Mouse (Mus musculus) liver, embryonic 14.5 days (tissue): Measurements from ENCODE around the gene Gm8439. TPM values are rescaled to one million over a fixed set of nuclear protein-coding genes. Genes with fewer than 3 reads are reported as not detected.

ENCODE experiments used
- ATAC-seq: fragments of 200-750 bp; cut with Nextera tagmentation; 2 replicates; pipeline ENCODE4 v1.8.0; 2017; ENCODE audit warnings: moderate number of reproducible peaks, mild to moderate bottlenecking, moderate library complexity; ENCODE audit not compliant: insufficient read depth
- DNase-seq, 3 experiments: peaks; one replicate each; pipeline ENCODE4 v3.0.0-alpha.2; 2012 to 2013; ENCODE audit warnings: low read depth in 3 of 3, low spot score in 3 of 3
- H3K27ac ChIP-seq: fragments of 300-500 bp; sonication (generic); 2 replicates; pipeline ENCODE4 v1.5.1; 2014; ENCODE audit warnings: moderate library complexity, mild to moderate bottlenecking, control low read depth, inconsistent platforms
- H3K27me3 ChIP-seq: fragments of 300-500 bp; sonication (generic); 2 replicates; pipeline ENCODE4 v1.6.1; 2014; ENCODE audit warnings: mild to moderate bottlenecking, low read length, moderate library complexity; ENCODE audit not compliant: control insufficient read depth, insufficient read depth
- H3K36me3 ChIP-seq: fragments of 300-500 bp; sonication (generic); replicated peaks from 2 replicates; pipeline ENCODE4 v1.6.1; 2014; ENCODE audit warnings: low read depth; ENCODE audit not compliant: control insufficient read depth, insufficient read depth
- H3K4me1 ChIP-seq, 2 experiments: fragments of 200-500 bp in 1 of 2; fragments of 300-500 bp in 1 of 2; sonication (generic) in 1 of 2; replicated peaks; 2 replicates each; pipeline ENCODE4 v1.6.1; 2012 to 2014; ENCODE audit warnings: antibody characterized with exemption in 1 of 2, inconsistent platforms in 1 of 2, low read length in 1 of 2; ENCODE audit not compliant: control insufficient read depth in 2 of 2, insufficient read depth in 2 of 2
- H3K4me2 ChIP-seq: fragments of 300-500 bp; sonication (generic); 2 replicates; pipeline ENCODE4 v1.6.1; 2014; ENCODE audit warnings: low read depth, mild to moderate bottlenecking, control low read depth, moderate library complexity
- H3K4me3 ChIP-seq, 2 experiments: fragments of 200-500 bp in 1 of 2; fragments of 300-500 bp in 1 of 2; sonication (generic) in 1 of 2; 2 replicates each; pipeline ENCODE4 v1.5.1; 2012 to 2014; ENCODE audit warnings: low read depth in 2 of 2, low read length in 2 of 2, mild to moderate bottlenecking in 2 of 2, control low read depth in 1 of 2, inconsistent platforms in 1 of 2, moderate library complexity in 1 of 2; ENCODE audit not compliant: insufficient read depth in 1 of 2
- H3K9ac ChIP-seq: fragments of 300-500 bp; sonication (generic); replicated peaks from 2 replicates; pipeline ENCODE4 v1.6.1; 2014; ENCODE audit warnings: mild to moderate bottlenecking, control low read depth, moderate library complexity
- H3K9me3 ChIP-seq: fragments of 300-500 bp; sonication (generic); 2 replicates; pipeline ENCODE4 v1.6.1; 2016; ENCODE audit warnings: low read length, mixed read lengths; ENCODE audit not compliant: control insufficient read depth
- CTCF ChIP-seq: IDR thresholded peaks from 2 replicates; pipeline ENCODE4 v1.5.1; 2016; ENCODE audit warnings: antibody characterized with exemption, low read depth, control low read depth
- EP300 ChIP-seq: IDR thresholded peaks from 2 replicates; pipeline ENCODE4 v1.6.1; 2016; ENCODE audit warnings: antibody characterized with exemption, low read depth
- WGBS: fragments of 180-500 bp; shearing (Covaris S2); extraction: QIAGEN DNeasy Blood & Tissue Kit; methylation state at CpG from one replicate; pipeline ENCODE4 v1.1.7; 2014; ENCODE audit not compliant: insufficient replicate concordance; 5-methylcytosine and 5-hydroxymethylcytosine counted together
- polyA plus RNA-seq, 2 experiments: library from polyadenylated mRNA; depleted of rRNA in 1 of 2; stranded (reverse) in 1 of 2; unstranded in 1 of 2; fragments of >200 nt; fragmentation: Nextera tagmentation in 1 of 2; extraction: Ambion mirVana in 1 of 2; gene quantifications; 2 replicates each; pipeline versions ENCODE4 v1.2.1 to v1.2.3; 2012 to 2014

Gene Gm8439
- polyA plus RNA-seq, 2 experiments, result not detected

GRCm38 (mm10) chr4:120615528-120616081 lies 27.1 kb downstream of the Gm8439 start:
- 58% methylated on average over 10 of the region's 10 CpGs for WGBS
- H3K9ac ChIP-seq, result no peak overlapping the region
- TF ChIP-seq EP300 (no peak), CTCF (no peak)
- no peaks in the 10 kb centered on the region for H3K36me3 ChIP-seq
- H3K4me3 ChIP-seq, result no peak overlapping the region
- H3K9me3 ChIP-seq, result no peaks in the 10 kb centered on the region
- no peak overlapping the region for H3K4me2 ChIP-seq
- no peaks in the 10 kb centered on the region for H3K27me3 ChIP-seq
- H3K4me1 ChIP-seq, result peaks cover 19 to 38% of the 10 kb centered on the region in 2 experiments
- ATAC-seq (no peak), DNase-seq (no peak)
- no peak overlapping the region for H3K27ac ChIP-seq

GRCm38 (mm10) chr4:120616199-120617025 lies 27.9 kb downstream of the Gm8439 start:
- peaks cover 19 to 38% of the 10 kb centered on the region in 2 experiments for H3K4me1 ChIP-seq
- TF ChIP-seq CTCF (no peak), EP300 (no peak)
- no peak for DNase-seq

GRCm38 (mm10) chr4:120627728-120628127 lies 39.2 kb downstream of the Gm8439 start:
- no peak for DNase-seq
- TF ChIP-seq EP300, result no peak
- TF ChIP-seq CTCF, result no peak
- H3K27me3 ChIP-seq, result no peaks in the 10 kb centered on the region
- no peak overlapping the region for H3K27ac ChIP-seq
- 58% methylated on average over 6 of the region's 6 CpGs for WGBS
- H3K4me2 ChIP-seq, result no peak overlapping the region
- no peaks in the 10 kb centered on the region for H3K9me3 ChIP-seq
- H3K9ac ChIP-seq, result no peak overlapping the region
- no peak for ATAC-seq
- no peaks in the 10 kb centered on the region for H3K36me3 ChIP-seq
- H3K4me1 ChIP-seq, result peaks cover 51 to 59% of the 10 kb centered on the region in 2 experiments
- no peak overlapping the region for H3K4me3 ChIP-seq

More at GRCm38 (mm10) chr4:120616199-120617025, 27.9 kb downstream of the Gm8439 start:
- no peak overlapping the region for H3K9ac ChIP-seq
- no peaks in the 10 kb centered on the region for H3K27me3 ChIP-seq
- no peak overlapping the region for H3K27ac ChIP-seq
- no peak overlapping the region for H3K4me2 ChIP-seq
- 75% methylated on average over 13 of the region's 13 CpGs for WGBS
- ATAC-seq, result no peak
- no peaks in the 10 kb centered on the region for H3K9me3 ChIP-seq
- no peaks in the 10 kb centered on the region for H3K36me3 ChIP-seq
- no peak overlapping the region for H3K4me3 ChIP-seq

GRCm38 (mm10) chr4:120630218-120630931 lies 41.8 kb downstream of the Gm8439 start:
- Histone ChIP-seq H3K4me2 (peak overlapping the region; percentile 39), H3K27ac (peak overlapping the region; percentile 94), H3K9ac (peak overlapping the region; percentile 35), H3K36me3 (no peaks in the 10 kb centered on the region), H3K9me3 (no peaks in the 10 kb centered on the region), H3K27me3 (no peaks in the 10 kb centered on the region), H3K4me3 (no peak overlapping the region), H3K4me1 (peaks cover 54 to 66% of the 10 kb centered on the region in 2 experiments)
- WGBS, result 8% methylated on average over 8 of the region's 8 CpGs
- ATAC-seq, result peak; percentile 73
- TF ChIP-seq EP300 (peak; percentile 94), CTCF (no peak)
- DNase-seq, result peak; percentile 60 to 70 (median 65)

- ATAC-seq, result peak; percentile 89
- no peak overlapping the region for H3K4me3 ChIP-seq
- TF ChIP-seq EP300, result peak; percentile 48
- TF ChIP-seq CTCF, result no peak
- H3K4me2 ChIP-seq, result peak overlapping the region; percentile 58
- peaks cover 46 to 56% of the 10 kb centered on the region in 2 experiments for H3K4me1 ChIP-seq
- peak overlapping the region; percentile 94 for H3K27ac ChIP-seq
- no peaks in the 10 kb centered on the region for H3K27me3 ChIP-seq
- H3K9ac ChIP-seq, result peak overlapping the region; percentile 28
- H3K9me3 ChIP-seq, result no peaks in the 10 kb centered on the region
- whole genome bisulfite sequencing, result 13% methylated on average over 6 of the region's 6 CpGs
- peak; percentile 63 to 77 (median 77) for DNase-seq
- H3K36me3 ChIP-seq, result no peaks in the 10 kb centered on the region
These were observed 43.3 kb downstream of the Gm8439 start for GRCm38 (mm10) chr4:120631828-120632227.
